Comparison of ENCODE assay signal across 15 mouse cellular contexts in the genomic region with DNA sequence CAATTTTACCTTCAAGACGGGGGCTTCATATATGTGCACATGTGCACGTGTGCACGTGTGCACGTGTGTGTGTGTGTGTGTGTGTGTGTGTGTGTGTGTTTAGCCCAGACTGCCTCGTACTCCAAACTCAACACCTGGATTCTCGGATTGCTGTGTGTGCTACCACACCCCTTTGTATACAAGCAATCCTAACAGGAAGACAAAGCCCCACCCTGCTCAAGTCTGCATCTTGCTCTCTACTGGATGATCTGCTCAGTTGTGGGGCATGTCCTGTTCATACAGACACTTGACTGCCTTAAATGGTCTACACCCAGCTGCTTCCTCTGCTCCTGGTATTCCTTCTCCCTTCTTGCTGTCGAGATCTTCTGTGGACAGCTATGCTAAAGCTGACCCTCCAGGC. TPM values are rescaled to one million over a fixed set of nuclear protein-coding genes. Genes with fewer than 3 reads are reported as not detected.
DNase-seq lines count a peak whose midpoint lies in the region; TF ChIP-seq lines count a peak whose summit lies in the region.
"Had no signal": no experiment of that assay in that cellular context is flagged by ENCODE, and none has a peak within 500 bp of the region (broad histone marks: within the 10 kb centered on the region; RNA-seq: fewer than 3 reads in every experiment).

No protein-coding gene starts in this region.

- in situ Hi-C loops in CH12.LX (cut with MboI; ENCODE audit: low pct_ligation_motif_present, low pct_unique_long_range_greater_than_20kb, low sequenced_read_pairs), result loop anchor here (5.0 kb wide), 1 partner anchor 42 kb away; no protein-coding TSS in a partner anchor

- TF ChIP-seq RAD21 in CH12.LX (IDR thresholded peaks at IDR 0.05; ENCODE audit: low read depth, low read length), result no peak

- no peak for TF ChIP-seq EP300 in CH12.LX (IDR thresholded peaks at IDR 0.05; ENCODE audit: low read length)

- no peak for TF ChIP-seq POLR2A in CH12.LX (IDR thresholded peaks at IDR 0.05; ENCODE audit: low read depth, low read length)

- H3K79me2 ChIP-seq in CH12.LX (replicated peaks; ENCODE audit: control insufficient read depth, extremely low read depth, insufficient read depth, poor library complexity, severe bottlenecking), result no peaks in the 10 kb centered on the region

- no peak overlapping the region for H3K9ac ChIP-seq in CH12.LX (ENCODE audit: insufficient read depth, low read depth)
- H3K9ac ChIP-seq: forebrain, embryonic 13.5 days; forebrain, embryonic 15.5 days; forebrain, postnatal 0 days had no signal

- no peaks in the 10 kb centered on the region for H3K36me3 ChIP-seq in CH12.LX (replicated peaks in 1 of 2; ENCODE audit: control insufficient read depth in 1 of 2, insufficient read depth in 1 of 2, low read length in 1 of 2)
- H3K36me3 ChIP-seq: forebrain, embryonic 15.5 days had no signal

- no peak for TF ChIP-seq CTCF in gastrocnemius, adult 2 months (IDR thresholded peaks at IDR 0.05)
- no peak for TF ChIP-seq CTCF in CH12.LX (conservative IDR thresholded peaks at IDR 0.05 in 1 of 2, IDR thresholded peaks at IDR 0.05 in 1 of 2; ENCODE audit: low read depth in 2 of 2, low read length in 2 of 2)

- H3K4me3 ChIP-seq in gastrocnemius, adult 2 months, result no peak overlapping the region
- H3K4me3 ChIP-seq in CH12.LX (replicated peaks in 1 of 3; ENCODE audit: low read depth in 2 of 3, low read length in 2 of 3, poor library complexity in 1 of 3), result no peak overlapping the region
- H3K4me3 ChIP-seq: forebrain, embryonic 13.5 days; forebrain, embryonic 15.5 days had no signal

- peaks cover 11% of the 10 kb centered on the region in 2 experiments for H3K4me1 ChIP-seq in CH12.LX (ENCODE audit: control insufficient read depth in 1 of 2, insufficient read depth in 2 of 2)

- no peak overlapping the region for H3K4me2 ChIP-seq in CH12.LX (ENCODE audit: insufficient read depth, low read depth, poor library complexity, severe bottlenecking)
- H3K4me2 ChIP-seq: forebrain, embryonic 13.5 days; forebrain, embryonic 15.5 days had no signal

- intact Hi-C loops in gastrocnemius, adult 2 months (cut with DNase I), result no loop called here

- dilution Hi-C loops in CH12.LX (cut with MboI; ENCODE audit: extremely low pct_ligation_motif_present, extremely low pct_unique_long_range_greater_than_20kb, low sequenced_read_pairs), result no loop called here

- no peak for DNase-seq in gastrocnemius, adult 2 months
- DNase-seq in gastrocnemius, postnatal 10 days, result no peak
- DNase-seq in CH12.LX (ENCODE audit: extremely low read depth) (no peak), R1 (ENCODE audit: low read depth, low spot score) (peak; percentile 64), MN1 (ENCODE audit: low spot score) (no peak)
- DNase-seq: adrenal gland, adult 8-10 months; adrenal gland, postnatal 14 days; adrenal gland, postnatal 36 days; cerebellum, adult 11-12 months; cerebellum, adult 2 months; cerebellum, adult 9-10 months; cerebellum, postnatal 25 days; forebrain, postnatal 0 days had no signal

- H3K27me3 ChIP-seq in CH12.LX (replicated peaks), result peaks cover 58% of the 10 kb centered on the region

- peaks cover 3% of the 10 kb centered on the region for H3K9me3 ChIP-seq in CH12.LX (replicated peaks; ENCODE audit: low read length)
- H3K9me3 ChIP-seq: forebrain, embryonic 13.5 days; forebrain, embryonic 15.5 days had no signal

- peak overlapping the region; percentile 97 for H3K27ac ChIP-seq in gastrocnemius, adult 2 months
- H3K27ac ChIP-seq in CH12.LX (ENCODE audit: insufficient read depth, low read depth), result no peak overlapping the region
- H3K27ac ChIP-seq: forebrain, embryonic 13.5 days; forebrain, embryonic 15.5 days had no signal

TF ChIP-seq in CH12.LX, 34 proteins besides CTCF, POLR2A, EP300 and RAD21:
- TF ChIP-seq TCF12 (IDR thresholded peaks at IDR 0.05; ENCODE audit: low read depth, low read length) (no peak), BHLHE40 (IDR thresholded peaks at IDR 0.05; ENCODE audit: low read depth, low read length) (peak; percentile 45; the same call in 1 of the 2 replicates)

RNA-seq across cellular contexts. Expression of a gene that starts 3.0 kb away (rescaled TPM):
- 100 to 1,000 TPM; 295 to 479 TPM for total RNA-seq in gastrocnemius, adult 2 months (2021)
- total RNA-seq in gastrocnemius, postnatal 10 days (2021), result 100 to 1,000 TPM; 193 to 232 TPM
- total RNA-seq in CH12.LX (2012; rRNA removed), result 214 and 388 TPM in 2 replicates
- total RNA-seq in CH12.LX (2014; rRNA removed), result 90.8 and 130 TPM in 2 replicates
- 9.7 and 11.1 TPM in 2 replicates for polyA plus RNA-seq in CH12.LX (2012; ENCODE audit: insufficient read length, low read depth)

RNA-seq across cellular contexts. Expression of a gene that starts 12.6 kb away (rescaled TPM):
- 1 to 10 TPM; 3.4 to 3.6 TPM for total RNA-seq in gastrocnemius, adult 2 months (2021)
- 1 to 10 TPM; 2.5 to 4.8 TPM for total RNA-seq in gastrocnemius, postnatal 10 days (2021)
- total RNA-seq in CH12.LX (2012; rRNA removed) (4.6 and 5.4 TPM in 2 replicates), CH12.LX (2014; rRNA removed) (2.3 and 2.7 TPM in 2 replicates)
- 6.0 and 6.2 TPM in 2 replicates for polyA plus RNA-seq in CH12.LX (2012; ENCODE audit: insufficient read length, low read depth)

RNA-seq across cellular contexts. Expression of a gene that starts 45.9 kb away (rescaled TPM):
- total RNA-seq in gastrocnemius, adult 2 months (2021), result 10 to 100 TPM; 50.0 to 53.7 TPM
- total RNA-seq in gastrocnemius, postnatal 10 days (2021), result 10 to 100 TPM; 67.8 to 77.3 TPM
- total RNA-seq in CH12.LX (2012; rRNA removed) (92.1 and 96.8 TPM in 2 replicates), CH12.LX (2014; rRNA removed) (77.7 and 77.8 TPM in 2 replicates)
- 134 and 136 TPM in 2 replicates for polyA plus RNA-seq in CH12.LX (2012; ENCODE audit: insufficient read length, low read depth)
